Mouse (Mus musculus) embryonic fibroblast, embryonic 13.5 days (primary cell): ENCODE measurements around the gene Tsen34.

Source experiments
- CTCF ChIP-seq: IDR thresholded peaks from 2 replicates; pipeline ENCODE4 v1.5.1; 2011; ENCODE audit warnings: mild to moderate bottlenecking, control low read depth, low read length, moderate library complexity, borderline replicate concordance; ENCODE audit not compliant: insufficient read depth
- POLR2A ChIP-seq: IDR thresholded peaks from 2 replicates; pipeline ENCODE4 v1.6.1; 2011; ENCODE audit warnings: low read depth, mild to moderate bottlenecking, control low read depth, low read length, moderate library complexity

- TF ChIP-seq POLR2A (peak; percentile 55), CTCF (no peak)
Measured at GRCm38 (mm10) chr7:3692987-3693808, 535 bp downstream of the Tsen34 start, which contains the start of gene Mboat7.
